Mouse (Mus musculus) MEL (cell line): ENCODE data around the gene Parp11. TPM values are rescaled to one million over a fixed set of nuclear protein-coding genes. Genes with fewer than 3 reads are reported as not detected.

ENCODE experiments used
- DNase-seq: peaks from one replicate; pipeline ENCODE4 v3.0.0; 2011; ENCODE audit warnings: low read depth, low spot score
- H3K27ac ChIP-seq: 2 replicates; pipeline ENCODE4 v1.5.1; 2012; ENCODE audit warnings: low read depth, mild to moderate bottlenecking, control low read depth, low read length, moderate library complexity; ENCODE audit not compliant: control insufficient read depth
- H3K27me3 ChIP-seq, 2 experiments: fragments of 150-350 bp in 1 of 2; sonication (generic) in 1 of 2; 2 replicates each; pipeline ENCODE4 v1.6.1; 2012; ENCODE audit warnings: low read length in 2 of 2, mild to moderate bottlenecking in 2 of 2, improper control_type of control experiment in 1 of 2, moderate library complexity in 1 of 2; ENCODE audit not compliant: insufficient read depth in 2 of 2, control insufficient read depth in 1 of 2
- H3K36me3 ChIP-seq, 2 experiments: 2 replicates each; pipeline ENCODE4 v1.6.1; 2012 to 2014; ENCODE audit warnings: low read length in 2 of 2, improper control_type of control experiment in 1 of 2, inconsistent platforms in 1 of 2, mild to moderate bottlenecking in 1 of 2; ENCODE audit not compliant: insufficient read depth in 2 of 2, control insufficient read depth in 1 of 2
- H3K4me1 ChIP-seq, 2 experiments: fragments of 150-350 bp in 1 of 2; sonication (generic) in 1 of 2; 2 replicates each; pipeline ENCODE4 v1.6.1; 2012; ENCODE audit warnings: low read length in 2 of 2, improper control_type of control experiment in 1 of 2, mild to moderate bottlenecking in 1 of 2; ENCODE audit not compliant: insufficient read depth in 2 of 2, control insufficient read depth in 1 of 2
- H3K4me3 ChIP-seq, 2 experiments: fragments of 150-350 bp in 1 of 2; sonication (generic) in 1 of 2; 2 replicates each; pipeline ENCODE4 v1.5.1; 2012; ENCODE audit warnings: low read depth in 2 of 2, low read length in 2 of 2, mild to moderate bottlenecking in 2 of 2, moderate library complexity in 2 of 2, control low read depth in 1 of 2, improper control_type of control experiment in 1 of 2; ENCODE audit not compliant: control insufficient read depth in 1 of 2, insufficient read depth in 1 of 2
- H3K79me2 ChIP-seq: 2 replicates; pipeline ENCODE4 v1.6.1; 2012; ENCODE audit warnings: mild to moderate bottlenecking, low read length, moderate library complexity; ENCODE audit not compliant: control insufficient read depth, poor library complexity, insufficient read depth
- H3K9ac ChIP-seq: 2 replicates; pipeline ENCODE4 v1.6.1; 2012; ENCODE audit warnings: low read depth, mild to moderate bottlenecking, control low read depth, low read length, moderate library complexity; ENCODE audit not compliant: control insufficient read depth, poor library complexity, severe bottlenecking
- H3K9me3 ChIP-seq: fragments of 150-350 bp; sonication (generic); replicated peaks from 2 replicates; pipeline ENCODE4 v1.6.1; 2012; ENCODE audit warnings: mild to moderate bottlenecking, low read length, improper control_type of control experiment, moderate library complexity; ENCODE audit not compliant: insufficient read depth
- BHLHE40 ChIP-seq: IDR thresholded peaks from 2 replicates; pipeline ENCODE4 v1.6.1; 2012; ENCODE audit warnings: low read depth, mild to moderate bottlenecking, inconsistent platforms, low read length, improper control_type of control experiment, borderline replicate concordance
- CHD1 ChIP-seq: IDR thresholded peaks from 2 replicates; pipeline ENCODE4 v1.6.1; 2012; ENCODE audit warnings: low read depth, mild to moderate bottlenecking, inconsistent platforms, low read length, improper control_type of control experiment
- CHD2 ChIP-seq: IDR thresholded peaks from 2 replicates; pipeline ENCODE4 v1.6.1; 2011; ENCODE audit warnings: low read length, improper control_type of control experiment
- E2F4 ChIP-seq: IDR thresholded peaks from 2 replicates; pipeline ENCODE4 v1.6.1; 2011; ENCODE audit warnings: low read depth, low read length, improper control_type of control experiment, borderline replicate concordance
- ELF1 ChIP-seq: IDR thresholded peaks from 2 replicates; pipeline ENCODE4 v1.6.1; 2014; ENCODE audit warnings: low read depth, mild to moderate bottlenecking, inconsistent platforms, low read length, improper control_type of control experiment, moderate library complexity
- ETS1 ChIP-seq: IDR thresholded peaks from 2 replicates; pipeline ENCODE4 v1.6.1; 2012; ENCODE audit warnings: low read depth, mild to moderate bottlenecking, inconsistent platforms, low read length, improper control_type of control experiment, moderate library complexity
- GABPA ChIP-seq: IDR thresholded peaks from 2 replicates; pipeline ENCODE4 v1.6.1; 2012; ENCODE audit warnings: low read depth, mild to moderate bottlenecking, inconsistent platforms, low read length, improper control_type of control experiment, moderate library complexity
- GATA1 ChIP-seq: IDR thresholded peaks from 2 replicates; pipeline ENCODE4 v1.6.1; 2011; ENCODE audit warnings: low read depth, low read length, improper control_type of control experiment
- HCFC1 ChIP-seq: IDR thresholded peaks from 2 replicates; pipeline ENCODE4 v1.6.1; 2012; ENCODE audit warnings: low read depth, mild to moderate bottlenecking, inconsistent platforms, low read length, improper control_type of control experiment, moderate library complexity
- JUND ChIP-seq: IDR thresholded peaks from 2 replicates; pipeline ENCODE4 v1.6.1; 2011; ENCODE audit warnings: low read depth, mild to moderate bottlenecking, improper control_type of control experiment, low read length
- KAT2A ChIP-seq: conservative IDR thresholded peaks from 2 replicates; pipeline ENCODE4 v1.6.1; 2012; ENCODE audit warnings: low read depth, low read length, improper control_type of control experiment, inconsistent platforms
- MAX ChIP-seq: IDR thresholded peaks from 2 replicates; pipeline ENCODE4 v1.6.1; 2011; ENCODE audit warnings: low read length, improper control_type of control experiment
- MEF2A ChIP-seq: IDR thresholded peaks from 2 replicates; pipeline ENCODE4 v1.6.1; 2014; ENCODE audit warnings: low read depth, mild to moderate bottlenecking, inconsistent platforms, low read length, improper control_type of control experiment; ENCODE audit not compliant: poor library complexity, insufficient replicate concordance, severe bottlenecking; ENCODE audit errors: extremely low read depth
- MXI1 ChIP-seq: IDR thresholded peaks from 2 replicates; pipeline ENCODE4 v1.6.1; 2011; ENCODE audit warnings: mild to moderate bottlenecking, low read depth, low read length, improper control_type of control experiment
- MYB ChIP-seq: IDR thresholded peaks from 2 replicates; pipeline ENCODE4 v1.6.1; 2011; ENCODE audit warnings: mild to moderate bottlenecking, low read depth, low read length, improper control_type of control experiment
- NELFE ChIP-seq: IDR thresholded peaks from 2 replicates; pipeline ENCODE4 v1.6.1; 2011; ENCODE audit warnings: low read depth, low read length, improper control_type of control experiment
- NRF1 ChIP-seq: IDR thresholded peaks from 2 replicates; pipeline ENCODE4 v1.6.1; 2014; ENCODE audit warnings: low read depth, mild to moderate bottlenecking, inconsistent platforms, low read length, improper control_type of control experiment, moderate library complexity; ENCODE audit not compliant: poor library complexity, insufficient read depth, severe bottlenecking
- POLR2AphosphoS2 ChIP-seq: IDR thresholded peaks from 2 replicates; pipeline ENCODE4 v1.6.1; 2011; ENCODE audit warnings: low read length, improper control_type of control experiment
- RAD21 ChIP-seq: IDR thresholded peaks from 2 replicates; pipeline ENCODE4 v1.6.1; 2011; ENCODE audit warnings: mild to moderate bottlenecking, low read depth, low read length, improper control_type of control experiment
- RCOR1 ChIP-seq: IDR thresholded peaks from 2 replicates; pipeline ENCODE4 v1.6.1; 2012; ENCODE audit warnings: low read depth, mild to moderate bottlenecking, inconsistent platforms, low read length, improper control_type of control experiment
- TBP ChIP-seq: IDR thresholded peaks from 2 replicates; pipeline ENCODE4 v1.8.0; 2011; ENCODE audit warnings: low read depth, low read length, improper control_type of control experiment
- USF2 ChIP-seq, 2 experiments: IDR thresholded peaks; 2 replicates each; pipeline ENCODE4 v1.6.1; 2011 to 2012; ENCODE audit warnings: improper control_type of control experiment in 2 of 2, low read length in 2 of 2, borderline replicate concordance in 1 of 2, inconsistent platforms in 1 of 2, low read depth in 1 of 2, mild to moderate bottlenecking in 1 of 2; ENCODE audit not compliant: insufficient read depth in 1 of 2
- ZC3H11A ChIP-seq: IDR thresholded peaks from 2 replicates; pipeline ENCODE4 v1.6.1; 2012; ENCODE audit warnings: low read depth, mild to moderate bottlenecking, inconsistent platforms, low read length, improper control_type of control experiment
- ZMIZ1 ChIP-seq: IDR thresholded peaks from 2 replicates; pipeline ENCODE4 v1.6.1; 2012; ENCODE audit warnings: low read depth, mild to moderate bottlenecking, inconsistent platforms, low read length, improper control_type of control experiment, moderate library complexity
- ZNF384 ChIP-seq: IDR thresholded peaks from 2 replicates; pipeline ENCODE4 v1.6.1; 2012; ENCODE audit warnings: low read depth, mild to moderate bottlenecking, inconsistent platforms, low read length, improper control_type of control experiment
- polyA plus RNA-seq, 2 experiments: library from polyadenylated mRNA; stranded (reverse) in 1 of 2; unstranded in 1 of 2; fragments of >175 nt in 1 of 2; fragments of >200 nt in 1 of 2; gene quantifications; 2 replicates each; pipeline versions ENCODE4 v1.2.1 to v1.2.4; 2012; ENCODE audit warnings: low replicate concordance in 2 of 2, low read depth in 1 of 2; ENCODE audit not compliant: insufficient read length in 2 of 2, insufficient read depth in 1 of 2, missing spikeins in 1 of 2
- total RNA-seq: library from RNA; depleted of rRNA; stranded (reverse); fragments of 300-350 nt; gene quantifications from 2 replicates; pipeline ENCODE4 v1.2.3, GENCODE M21; 2012

Parp11 gene
- total and polyA plus RNA-seq, 3 experiments: 5.9 to 8.2 TPM; not detected in 1

- H3K27ac ChIP-seq: no peak overlapping the region
- no peaks in the 10 kb centered on the region for H3K4me1 ChIP-seq
- peaks cover 0 to 5% of the 10 kb centered on the region in 2 experiments; a peak in 3 of 4 replicates for H3K27me3 ChIP-seq
- H3K4me3 ChIP-seq: no peak overlapping the region
- no peak for DNase-seq
- H3K9me3 ChIP-seq: no peaks in the 10 kb centered on the region
- H3K36me3 ChIP-seq: no peaks in the 10 kb centered on the region
- no peaks in the 10 kb centered on the region for H3K79me2 ChIP-seq
- no peak for TF ChIP-seq ELF1
- TF ChIP-seq ZC3H11A: no peak
- TF ChIP-seq MEF2A: no peak
- no peak for TF ChIP-seq NRF1
- TF ChIP-seq RAD21: no peak
- TF ChIP-seq ZMIZ1: no peak
- TF ChIP-seq E2F4: no peak
- no peak for TF ChIP-seq ZNF384
- no peak for TF ChIP-seq RCOR1
- no peak for TF ChIP-seq BHLHE40
- TF ChIP-seq MXI1: no peak
- no peak for TF ChIP-seq GABPA
- no peak for TF ChIP-seq MAX
- TF ChIP-seq GATA1: no peak
- no peak for TF ChIP-seq POLR2AphosphoS2
- no peak for TF ChIP-seq TBP
- no peak for TF ChIP-seq NELFE
- no peak for TF ChIP-seq CHD2
- TF ChIP-seq, all 39 proteins: peak for 0
- H3K9ac ChIP-seq: no peak overlapping the region
Observed at GRCm38 (mm10) chr6:127538118-127538517, 91.5 kb downstream of the Parp11 start.

- DNase-seq: no peak
- TF ChIP-seq TBP (no peak), BHLHE40 (no peak), MXI1 (no peak), CHD1 (no peak), NELFE (no peak), ZMIZ1 (no peak), HCFC1 (no peak), MEF2A (no peak), MYB (no peak), GATA1 (no peak), MAX (no peak), RCOR1 (no peak), JUND (no peak), USF2 (IDR thresholded peaks at IDR 0.05; ENCODE audit: borderline replicate concordance in 1 of 2, insufficient read depth in 1 of 2, low read depth in 1 of 2, low read length in 2 of 2) (no peak), KAT2A (no peak), ETS1 (no peak)
- TF ChIP-seq, all 39 proteins: peak for 0
- Histone ChIP-seq H3K4me3 (no peak overlapping the region), H3K79me2 (no peaks in the 10 kb centered on the region), H3K27me3 (peaks cover 0 to 5% of the 10 kb centered on the region in 2 experiments; a peak in 3 of 4 replicates), H3K27ac (no peak overlapping the region), H3K9ac (no peak overlapping the region), H3K9me3 (no peaks in the 10 kb centered on the region), H3K4me1 (no peaks in the 10 kb centered on the region), H3K36me3 (no peaks in the 10 kb centered on the region)
Observed at GRCm38 (mm10) chr6:127539226-127539625, 92.6 kb downstream of the Parp11 start.
